Mouse (Mus musculus) bone marrow, adult 2 months (tissue): ENCODE data around the gene Aqp12. TPM values are rescaled to one million over a fixed set of nuclear protein-coding genes. Genes with fewer than 3 reads are reported as not detected.
"Not testable (repeated sequence)": the region's sequence is repeated elsewhere in the genome, so short reads cannot be mapped to it uniquely, and the experiment has no call there.

Source experiments
- H3K27ac ChIP-seq: fragments of 200-500 bp; 2 replicates; pipeline ENCODE4 v1.5.1; 2012; ENCODE audit warnings: low read depth, mild to moderate bottlenecking, control low read depth, inconsistent platforms, low read length; ENCODE audit not compliant: control insufficient read depth, poor library complexity, insufficient read depth
- H3K4me1 ChIP-seq: fragments of 200-500 bp; 2 replicates; pipeline ENCODE4 v1.6.1; 2011; ENCODE audit warnings: low read length; ENCODE audit not compliant: control insufficient read depth, insufficient read depth
- H3K4me3 ChIP-seq: fragments of 200-500 bp; replicated peaks from 2 replicates; pipeline ENCODE3; 2011; ENCODE audit warnings: mild to moderate bottlenecking, low read depth, low read length, control low read depth; ENCODE audit not compliant: control insufficient read depth
- CTCF ChIP-seq: fragments of 200-500 bp; IDR thresholded peaks from 2 replicates; pipeline ENCODE4 v1.5.1; 2011; ENCODE audit warnings: low read length, control low read depth; ENCODE audit not compliant: control insufficient read depth, insufficient read depth
- POLR2A ChIP-seq: fragments of 200-500 bp; IDR thresholded peaks from 2 replicates; pipeline ENCODE4 v1.6.1; 2011; ENCODE audit warnings: low read depth, mild to moderate bottlenecking, control low read depth, low read length, borderline replicate concordance; ENCODE audit not compliant: control insufficient read depth
- WGBS: fragments of 180-500 bp; shearing (Covaris S2); methylation state at CpG from one replicate; pipeline ENCODE4 v1.1.7; 2018; 5-methylcytosine and 5-hydroxymethylcytosine counted together
- polyA plus RNA-seq: library from polyadenylated mRNA; stranded (reverse); fragments of >200 nt; gene quantifications from 2 replicates; pipeline ENCODE4 v1.2.4, GENCODE M21; 2011; ENCODE audit warnings: low replicate concordance; ENCODE audit not compliant: missing spikeins, insufficient read depth, insufficient read length

Gene Aqp12
- polyA plus RNA-seq = not detected in 2 replicates

DNA sequence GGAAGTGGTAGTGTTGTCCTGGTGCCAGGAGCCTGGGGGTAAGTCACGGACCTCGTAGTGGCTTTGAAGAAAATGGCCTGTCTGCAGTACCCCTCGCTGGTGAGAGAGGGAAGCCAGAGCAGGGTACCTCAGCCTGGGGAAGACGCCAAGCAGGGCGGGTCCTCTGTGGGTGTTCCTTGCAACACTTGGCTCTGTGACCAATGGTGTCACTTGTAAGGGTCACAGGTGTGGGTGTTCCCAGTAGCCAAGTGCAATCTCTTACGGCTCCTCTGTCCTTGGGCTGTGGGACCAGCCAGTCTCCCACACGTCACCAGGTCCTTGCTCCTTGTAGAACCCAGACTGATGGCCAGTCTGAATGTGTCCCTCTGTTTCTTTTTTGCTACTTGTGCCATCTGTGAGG lies at the start of gene Aqp12:
Aqp12 (plus strand) TSS at position 274 of the 400 bp plus-strand sequence.
- TF ChIP-seq POLR2A (no peak), CTCF (no peak)
- no peak within 1 kb of the TSS for H3K27ac ChIP-seq
- 58% methylated on average over 7 of the region's 7 CpGs for WGBS
- no peaks in the 10 kb centered on the region; the same call in 1 of the 2 replicates for H3K4me1 ChIP-seq
- H3K4me3 ChIP-seq = no peak within 1 kb of the TSS

DNA sequence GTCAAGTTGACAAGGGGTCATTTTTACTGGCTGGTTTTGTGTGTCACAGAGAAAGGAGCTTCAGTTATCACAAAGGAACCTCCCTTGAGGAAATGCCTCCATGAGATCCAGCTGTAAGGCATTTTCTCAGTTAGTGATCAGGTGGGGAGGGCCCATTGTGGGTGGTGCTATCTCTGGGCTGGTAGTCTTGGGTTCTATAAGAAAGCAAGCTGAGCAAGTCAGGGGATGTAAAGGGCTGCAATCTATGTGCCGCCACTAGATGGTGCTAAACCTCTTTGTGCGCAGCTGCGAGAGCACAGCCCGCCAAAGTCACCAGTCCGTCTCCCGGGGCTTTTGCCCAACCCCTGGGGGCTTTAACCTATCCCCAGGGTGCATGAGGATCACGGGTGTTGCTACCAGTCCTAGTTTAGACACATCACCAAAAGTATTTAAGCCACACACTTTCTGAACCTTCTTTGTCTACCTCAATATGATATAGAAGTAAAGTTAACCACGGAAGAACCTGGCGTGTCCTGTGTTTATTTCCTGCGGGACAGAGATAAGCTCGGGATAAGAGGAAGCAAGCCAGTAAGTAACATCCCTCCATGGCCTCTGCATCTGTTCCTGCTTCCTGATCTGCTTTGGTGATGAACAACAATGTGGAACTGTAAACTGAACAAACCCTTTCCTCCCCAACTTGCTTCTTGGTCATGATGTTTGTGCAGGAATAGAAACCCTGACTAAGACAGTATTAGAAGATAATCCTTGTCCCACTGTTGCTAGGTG lies 49.4 kb upstream of the Aqp12 start:
- H3K4me3 ChIP-seq, H3K27ac ChIP-seq, H3K4me1 ChIP-seq: not testable (repeated sequence)
- peak; percentile 28; the same call in 1 of the 2 replicates for TF ChIP-seq CTCF
- 2% methylated on average over 11 of the region's 11 CpGs for WGBS

DNA sequence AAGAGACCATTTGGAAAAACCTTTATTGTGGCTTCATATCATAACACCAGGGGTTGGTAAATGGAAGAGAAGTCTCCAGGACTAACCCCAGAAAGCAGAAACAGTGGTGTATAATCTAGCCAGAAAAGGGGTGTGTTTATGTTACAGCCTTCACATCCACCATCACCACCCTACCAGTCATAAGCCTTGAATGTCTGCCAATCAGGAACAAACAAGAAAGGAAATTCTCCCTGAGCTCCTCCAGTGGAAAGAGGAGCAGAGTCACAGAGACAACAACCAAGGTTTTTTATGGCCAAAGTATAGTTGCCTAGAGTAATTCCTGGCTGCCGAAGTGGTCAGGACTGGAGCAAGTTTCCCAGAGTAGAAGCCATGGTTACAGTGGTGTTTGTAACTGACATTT lies 47.1 kb upstream of the Aqp12 start:
- TF ChIP-seq POLR2A (no peak), CTCF (no peak)
- no peak overlapping the region for H3K27ac ChIP-seq
- no peaks in the 10 kb centered on the region; the same call in 1 of the 2 replicates for H3K4me1 ChIP-seq
- no peak overlapping the region for H3K4me3 ChIP-seq
- 81% methylated on average over 1 of the region's 1 CpGs for whole genome bisulfite sequencing

DNA sequence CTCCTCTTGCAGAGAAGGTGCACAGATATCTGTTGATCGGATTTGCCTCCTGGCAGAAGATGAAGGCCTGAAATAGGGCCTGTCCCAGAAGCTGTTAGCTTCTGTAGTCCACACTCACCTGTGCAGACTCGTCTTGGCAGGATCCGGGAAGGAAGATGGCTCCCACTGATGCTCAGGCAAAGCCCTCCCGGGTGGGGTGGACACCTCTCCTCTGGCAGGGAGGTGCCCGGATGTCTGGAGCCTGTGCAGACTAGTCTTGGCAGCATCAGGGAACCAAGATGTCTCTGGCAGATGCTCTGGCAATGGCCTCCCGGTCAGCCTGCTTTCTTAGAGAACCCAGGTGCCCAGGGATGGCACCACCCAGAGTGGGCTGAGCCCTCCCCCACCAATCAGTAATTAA lies 35.3 kb upstream of the Aqp12 start:
- not testable (repeated sequence) for H3K4me1 ChIP-seq, H3K4me3 ChIP-seq, H3K27ac ChIP-seq
- 79% methylated on average over 6 of the region's 6 CpGs for WGBS

DNA sequence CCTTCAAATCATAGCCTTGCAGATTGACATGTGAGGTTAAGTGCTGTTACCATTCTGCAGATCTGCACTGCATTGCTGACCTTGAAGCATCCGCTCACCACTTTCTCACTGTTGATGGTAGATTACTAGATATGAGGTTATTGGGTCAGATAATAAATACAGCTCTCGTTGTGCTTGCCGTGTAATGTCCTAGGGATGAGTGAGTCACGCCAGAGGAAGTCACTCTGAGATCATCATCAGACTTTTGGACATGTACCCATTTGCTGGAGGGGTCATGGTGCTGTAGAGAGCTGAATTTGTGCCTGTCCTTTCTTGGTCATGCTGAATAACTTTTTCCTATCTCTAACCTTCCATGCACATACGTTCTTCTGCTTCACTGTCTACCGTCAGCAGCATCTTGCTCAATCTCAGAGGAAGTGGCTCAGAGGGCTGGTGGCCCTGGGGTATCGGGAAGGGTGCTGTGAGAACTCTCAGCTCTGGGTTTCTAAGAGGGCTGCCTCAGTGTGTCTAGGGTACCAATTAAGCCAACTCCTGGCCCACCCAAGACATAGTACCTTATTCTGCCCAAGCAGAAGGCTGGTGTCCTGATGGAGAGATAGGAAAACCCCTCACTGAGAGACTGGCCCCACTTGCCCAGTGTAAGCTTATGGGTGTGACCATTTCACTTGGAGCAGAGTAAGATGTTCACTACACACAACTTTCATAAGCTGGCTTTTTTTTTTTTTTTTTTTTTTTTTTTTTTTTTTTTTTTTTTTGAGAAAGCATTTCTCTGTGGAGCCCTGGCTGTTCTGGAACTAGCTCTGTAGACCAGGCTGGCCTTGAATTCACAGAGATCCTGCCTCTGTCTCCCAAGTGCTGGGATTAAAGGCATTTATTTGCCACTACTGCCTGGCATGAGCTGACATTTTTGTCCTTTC lies 34.0 kb upstream of the Aqp12 start:
- peak overlapping the region; percentile 65; the same call in 1 of the 2 replicates for H3K27ac ChIP-seq
- no peaks in the 10 kb centered on the region; the same call in 1 of the 2 replicates for H3K4me1 ChIP-seq
- no peak for TF ChIP-seq CTCF
- no peak for TF ChIP-seq POLR2A
- 35% methylated on average over 7 of the region's 7 CpGs for WGBS
- no peak overlapping the region for H3K4me3 ChIP-seq

DNA sequence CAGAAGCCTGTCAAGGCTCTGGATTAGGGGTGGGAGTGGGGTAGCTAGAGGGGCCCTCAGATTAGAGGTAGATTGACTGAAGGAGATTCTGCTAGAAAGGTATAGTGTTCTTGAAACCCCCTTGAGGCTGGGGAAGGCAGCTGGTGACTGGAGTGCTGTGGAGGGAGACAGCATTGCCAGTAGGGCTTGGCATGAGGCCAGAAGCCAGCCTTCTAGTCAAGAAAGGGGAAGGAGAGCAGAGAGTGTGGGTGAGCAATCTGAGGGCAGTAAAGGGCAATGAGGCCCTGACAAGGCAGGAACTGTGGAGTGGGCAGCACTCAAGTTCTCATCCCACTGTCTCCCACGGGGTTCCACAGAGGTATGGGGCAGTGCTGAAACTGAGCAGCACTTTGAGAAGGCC lies 33.3 kb upstream of the Aqp12 start:
- H3K27ac ChIP-seq = peak overlapping the region; percentile 59
- TF ChIP-seq POLR2A (no peak), CTCF (no peak)
- no peaks in the 10 kb centered on the region; the same call in none of the 2 replicates for H3K4me1 ChIP-seq
- WGBS = 0% methylated on average over 1 of the region's 1 CpGs
- no peak overlapping the region for H3K4me3 ChIP-seq

DNA sequence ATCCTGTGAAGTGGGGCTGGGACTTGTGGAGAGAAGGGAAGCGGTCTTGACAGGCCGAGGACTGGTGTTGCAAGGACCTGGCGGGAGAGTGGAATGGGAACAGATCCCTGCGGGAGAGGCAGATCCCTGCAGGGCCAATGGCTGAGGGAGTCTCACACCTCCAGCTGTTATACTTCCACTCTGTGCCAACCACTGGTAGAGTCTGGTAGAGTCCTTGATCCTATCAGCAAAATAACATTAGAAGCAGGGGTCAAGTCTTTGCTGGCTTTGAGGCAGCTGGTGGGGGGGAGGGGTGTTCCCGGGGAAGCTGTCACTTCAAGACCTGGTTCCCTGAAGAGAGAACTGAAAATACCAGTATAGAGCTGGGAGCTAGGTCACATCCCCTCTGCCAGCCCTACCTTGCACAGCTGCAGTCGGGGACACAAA lies 30.0 kb upstream of the Aqp12 start:
- 67% methylated on average over 6 of the region's 6 CpGs for WGBS
- no peak for TF ChIP-seq CTCF
- TF ChIP-seq POLR2A = no peak
- H3K27ac ChIP-seq = peak overlapping the region; percentile 14; the same call in 1 of the 2 replicates
- no peaks in the 10 kb centered on the region; the same call in none of the 2 replicates for H3K4me1 ChIP-seq
- H3K4me3 ChIP-seq = no peak overlapping the region

DNA sequence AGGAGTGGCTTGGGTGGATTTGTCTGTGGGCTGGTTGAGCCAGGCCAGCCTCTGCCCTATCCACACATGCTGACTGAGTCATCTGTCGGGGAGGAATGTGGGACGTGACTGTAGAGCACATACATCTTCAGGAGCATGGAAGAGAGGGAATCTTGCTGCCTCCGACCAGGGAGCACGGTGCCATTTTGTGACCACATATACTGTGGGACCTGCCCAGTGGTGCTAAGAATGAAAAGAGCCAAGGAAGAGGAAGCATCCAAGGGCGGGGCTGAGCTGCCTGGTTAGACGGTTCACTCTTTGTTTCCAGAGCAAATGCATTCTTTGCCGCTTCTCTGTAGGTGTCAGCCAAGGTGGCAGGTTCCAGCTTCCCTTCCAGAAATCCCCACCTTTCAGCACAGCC lies 27.5 kb upstream of the Aqp12 start:
- no peak overlapping the region for H3K4me3 ChIP-seq
- 62% methylated on average over 7 of the region's 7 CpGs for WGBS
- no peak overlapping the region for H3K27ac ChIP-seq
- TF ChIP-seq CTCF (no peak), POLR2A (no peak)
- no peaks in the 10 kb centered on the region; the same call in none of the 2 replicates for H3K4me1 ChIP-seq
